Mouse (Mus musculus) embryonic fibroblast, embryonic 13.5 days (primary cell): ENCODE data around the gene Ggct.

Source experiments
- CTCF ChIP-seq: IDR thresholded peaks from 2 replicates; pipeline ENCODE4 v1.5.1; 2011; ENCODE audit warnings: mild to moderate bottlenecking, control low read depth, low read length, moderate library complexity, borderline replicate concordance; ENCODE audit not compliant: insufficient read depth
- POLR2A ChIP-seq: IDR thresholded peaks from 2 replicates; pipeline ENCODE4 v1.6.1; 2011; ENCODE audit warnings: low read depth, mild to moderate bottlenecking, control low read depth, low read length, moderate library complexity

GRCm38 (mm10) chr6:55021806-55022205 lies 29.1 kb upstream of the Ggct start:
- no peak for TF ChIP-seq POLR2A
- TF ChIP-seq CTCF = no peak
